Mouse (Mus musculus) CH12.LX (cell line): ENCODE results near the gene Hist1h4d. TPM values are rescaled to one million over a fixed set of nuclear protein-coding genes. Genes with fewer than 3 reads are reported as not detected.

Experiments used
- DNase-seq: peaks from one replicate; pipeline ENCODE4 v3.0.0-alpha.2; 2013; ENCODE audit errors: extremely low read depth
- H3K27ac ChIP-seq: 2 replicates; pipeline ENCODE4 v1.5.1; 2012; ENCODE audit warnings: low read depth, mild to moderate bottlenecking, control low read depth, moderate library complexity; ENCODE audit not compliant: insufficient read depth
- H3K27me3 ChIP-seq: replicated peaks from 2 replicates; pipeline ENCODE3; 2012; ENCODE audit warnings: inconsistent platforms
- H3K36me3 ChIP-seq, 2 experiments: replicated peaks in 1 of 2; 2 replicates each; pipeline versions ENCODE3 to v1.6.1; 2012; ENCODE audit warnings: inconsistent platforms in 1 of 2, low read length in 1 of 2, mild to moderate bottlenecking in 1 of 2, mixed read lengths in 1 of 2, moderate library complexity in 1 of 2; ENCODE audit not compliant: control insufficient read depth in 1 of 2, insufficient read depth in 1 of 2
- H3K4me1 ChIP-seq, 2 experiments: 2 replicates each; pipeline ENCODE4 v1.6.1; 2012; ENCODE audit warnings: inconsistent platforms in 1 of 2, moderate library complexity in 1 of 2; ENCODE audit not compliant: insufficient read depth in 2 of 2, control insufficient read depth in 1 of 2
- H3K4me2 ChIP-seq: 2 replicates; pipeline ENCODE4 v1.6.1; 2012; ENCODE audit warnings: low read depth, mild to moderate bottlenecking, control low read depth; ENCODE audit not compliant: poor library complexity, insufficient read depth, severe bottlenecking
- H3K4me3 ChIP-seq, 3 experiments: fragments of 150-350 bp in 1 of 3; sonication (generic) in 1 of 3; replicated peaks in 1 of 3; 2 replicates each; pipeline versions ENCODE3 to v1.5.1; 2011 to 2012; ENCODE audit warnings: low read depth in 2 of 3, low read length in 2 of 3, mild to moderate bottlenecking in 2 of 3, moderate library complexity in 2 of 3, control low read depth in 1 of 3, improper control_type of control experiment in 1 of 3, inconsistent platforms in 1 of 3, mixed read lengths in 1 of 3; ENCODE audit not compliant: poor library complexity in 1 of 3
- H3K79me2 ChIP-seq: replicated peaks from 2 replicates; pipeline ENCODE4 v1.6.1; 2012; ENCODE audit warnings: mild to moderate bottlenecking, moderate library complexity; ENCODE audit not compliant: control insufficient read depth, poor library complexity, insufficient read depth, severe bottlenecking; ENCODE audit errors: extremely low read depth
- H3K9ac ChIP-seq: 2 replicates; pipeline ENCODE4 v1.6.1; 2012; ENCODE audit warnings: low read depth, mild to moderate bottlenecking, control low read depth, moderate library complexity; ENCODE audit not compliant: insufficient read depth
- H3K9me3 ChIP-seq: replicated peaks from 2 replicates; pipeline ENCODE3; 2012; ENCODE audit warnings: low read length, inconsistent platforms, mixed read lengths
- BHLHE40 ChIP-seq: IDR thresholded peaks from 2 replicates; pipeline ENCODE4 v1.6.1; 2011; ENCODE audit warnings: mild to moderate bottlenecking, low read depth, low read length, improper control_type of control experiment
- CHD1 ChIP-seq: IDR thresholded peaks from 2 replicates; pipeline ENCODE4 v1.6.1; 2012; ENCODE audit warnings: low read depth, low read length, improper control_type of control experiment, inconsistent platforms
- CHD2 ChIP-seq: IDR thresholded peaks from 2 replicates; pipeline ENCODE4 v1.6.1; 2011; ENCODE audit warnings: low read length, improper control_type of control experiment
- CTCF ChIP-seq, 2 experiments: IDR thresholded peaks in 1 of 2; conservative IDR thresholded peaks in 1 of 2; 2 replicates each; pipeline ENCODE4 v1.5.1; 2011 to 2012; ENCODE audit warnings: low read depth in 2 of 2, low read length in 2 of 2, improper control_type of control experiment in 1 of 2, inconsistent platforms in 1 of 2, mild to moderate bottlenecking in 1 of 2, moderate library complexity in 1 of 2
- E2F4 ChIP-seq: IDR thresholded peaks from 2 replicates; pipeline ENCODE4 v1.6.1; 2011; ENCODE audit warnings: low read depth, low read length, improper control_type of control experiment; ENCODE audit not compliant: insufficient replicate concordance
- ELF1 ChIP-seq: IDR thresholded peaks from 2 replicates; pipeline ENCODE4 v1.6.1; 2014; ENCODE audit warnings: low read depth, mild to moderate bottlenecking, inconsistent platforms, low read length, improper control_type of control experiment
- EP300 ChIP-seq: IDR thresholded peaks from 2 replicates; pipeline ENCODE4 v1.6.1; 2011; ENCODE audit warnings: low read length, improper control_type of control experiment
- ETS1 ChIP-seq: conservative IDR thresholded peaks from 2 replicates; pipeline ENCODE4 v1.6.1; 2012; ENCODE audit warnings: low read depth, mild to moderate bottlenecking, inconsistent platforms, low read length, improper control_type of control experiment, moderate library complexity
- GABPA ChIP-seq: IDR thresholded peaks from 2 replicates; pipeline ENCODE4 v1.6.1; 2012; ENCODE audit warnings: low read depth, low read length, improper control_type of control experiment, inconsistent platforms; ENCODE audit not compliant: insufficient replicate concordance
- HCFC1 ChIP-seq: IDR thresholded peaks from 2 replicates; pipeline ENCODE4 v1.6.1; 2012; ENCODE audit warnings: low read depth, mild to moderate bottlenecking, inconsistent platforms, low read length, improper control_type of control experiment
- IRF4 ChIP-seq: IDR thresholded peaks from 2 replicates; pipeline ENCODE4 v1.6.1; 2014; ENCODE audit warnings: low read depth, mild to moderate bottlenecking, inconsistent platforms, low read length, improper control_type of control experiment
- JUN ChIP-seq: IDR thresholded peaks from 2 replicates; pipeline ENCODE4 v1.6.1; 2011; ENCODE audit warnings: low read depth, mild to moderate bottlenecking, low read length, improper control_type of control experiment, moderate library complexity; ENCODE audit not compliant: insufficient read depth
- JUND ChIP-seq: conservative IDR thresholded peaks from 2 replicates; pipeline ENCODE4 v1.6.1; 2011; ENCODE audit warnings: low read depth, low read length, improper control_type of control experiment
- KAT2A ChIP-seq: IDR thresholded peaks from 2 replicates; pipeline ENCODE4 v1.6.1; 2012; ENCODE audit warnings: low read length, improper control_type of control experiment, inconsistent platforms; ENCODE audit not compliant: insufficient replicate concordance
- MAFK ChIP-seq: IDR thresholded peaks from 2 replicates; pipeline ENCODE4 v1.6.1; 2011; ENCODE audit warnings: low read length, improper control_type of control experiment; ENCODE audit not compliant: insufficient replicate concordance
- MAX ChIP-seq: IDR thresholded peaks from 2 replicates; pipeline ENCODE4 v1.6.1; 2011; ENCODE audit warnings: low read length, improper control_type of control experiment
- MAZ ChIP-seq: IDR thresholded peaks from 2 replicates; pipeline ENCODE4 v1.6.1; 2012; ENCODE audit warnings: low read depth, mild to moderate bottlenecking, inconsistent platforms, low read length, improper control_type of control experiment, moderate library complexity
- MEF2A ChIP-seq: IDR thresholded peaks from 2 replicates; pipeline ENCODE4 v1.6.1; 2014; ENCODE audit warnings: low read depth, mild to moderate bottlenecking, inconsistent platforms, low read length, improper control_type of control experiment, borderline replicate concordance
- MXI1 ChIP-seq: IDR thresholded peaks from 2 replicates; pipeline ENCODE4 v1.6.1; 2011; ENCODE audit warnings: mild to moderate bottlenecking, low read depth, low read length, improper control_type of control experiment
- MYC ChIP-seq: IDR thresholded peaks from 2 replicates; pipeline ENCODE4 v1.6.1; 2011; ENCODE audit warnings: low read depth, mild to moderate bottlenecking, improper control_type of control experiment, low read length
- NELFE ChIP-seq: IDR thresholded peaks from 2 replicates; pipeline ENCODE4 v1.6.1; 2011; ENCODE audit warnings: low read depth, low read length, improper control_type of control experiment
- NRF1 ChIP-seq: IDR thresholded peaks from 2 replicates; pipeline ENCODE4 v1.6.1; 2014; ENCODE audit warnings: low read depth, mild to moderate bottlenecking, inconsistent platforms, low read length, improper control_type of control experiment, moderate library complexity
- PAX5 ChIP-seq: IDR thresholded peaks from 2 replicates; pipeline ENCODE4 v1.6.1; 2012; ENCODE audit warnings: low read length, inconsistent platforms, mixed read lengths
- POLR2A ChIP-seq: IDR thresholded peaks from 2 replicates; pipeline ENCODE4 v1.6.1; 2011; ENCODE audit warnings: low read depth, mild to moderate bottlenecking, improper control_type of control experiment, low read length
- POLR2AphosphoS2 ChIP-seq: IDR thresholded peaks from 2 replicates; pipeline ENCODE4 v1.6.1; 2011; ENCODE audit warnings: low read depth, low read length, improper control_type of control experiment
- RAD21 ChIP-seq: IDR thresholded peaks from 2 replicates; pipeline ENCODE4 v1.6.1; 2011; ENCODE audit warnings: low read depth, mild to moderate bottlenecking, low read length, improper control_type of control experiment, moderate library complexity
- RCOR1 ChIP-seq: conservative IDR thresholded peaks from 2 replicates; pipeline ENCODE4 v1.6.1; 2012; ENCODE audit warnings: low read depth, mild to moderate bottlenecking, inconsistent platforms, low read length, improper control_type of control experiment
- SIN3A ChIP-seq: IDR thresholded peaks from 2 replicates; pipeline ENCODE4 v1.6.1; 2012; ENCODE audit warnings: low read length, improper control_type of control experiment, inconsistent platforms
- SMC3 ChIP-seq: IDR thresholded peaks from 2 replicates; pipeline ENCODE4 v1.6.1; 2011; ENCODE audit warnings: low read depth, low read length, improper control_type of control experiment
- TBP ChIP-seq: conservative IDR thresholded peaks from 2 replicates; pipeline ENCODE4 v1.6.1; 2011; ENCODE audit warnings: low read depth, low read length, improper control_type of control experiment
- TCF12 ChIP-seq: IDR thresholded peaks from 2 replicates; pipeline ENCODE4 v1.6.1; 2014; ENCODE audit warnings: low read depth, mild to moderate bottlenecking, inconsistent platforms, low read length, improper control_type of control experiment
- UBTF ChIP-seq: IDR thresholded peaks from 2 replicates; pipeline ENCODE4 v1.6.1; 2012; ENCODE audit warnings: low read depth, mild to moderate bottlenecking, inconsistent platforms, low read length, improper control_type of control experiment, moderate library complexity
- USF1 ChIP-seq: IDR thresholded peaks from 2 replicates; pipeline ENCODE4 v1.6.1; 2014; ENCODE audit warnings: low read depth, mild to moderate bottlenecking, inconsistent platforms, low read length, improper control_type of control experiment
- USF2 ChIP-seq: conservative IDR thresholded peaks from 2 replicates; pipeline ENCODE4 v1.6.1; 2011; ENCODE audit warnings: low read depth, low read length, improper control_type of control experiment
- ZC3H11A ChIP-seq: IDR thresholded peaks from 2 replicates; pipeline ENCODE4 v1.6.1; 2012; ENCODE audit warnings: low read depth, mild to moderate bottlenecking, inconsistent platforms, low read length, improper control_type of control experiment
- ZKSCAN1 ChIP-seq: IDR thresholded peaks from 2 replicates; pipeline ENCODE4 v1.6.1; 2012; ENCODE audit warnings: low read depth, inconsistent platforms, low read length, improper control_type of control experiment, borderline replicate concordance
- ZMIZ1 ChIP-seq: IDR thresholded peaks from 2 replicates; pipeline ENCODE4 v1.6.1; 2012; ENCODE audit warnings: low read depth, mild to moderate bottlenecking, inconsistent platforms, low read length, improper control_type of control experiment
- ZNF384 ChIP-seq: IDR thresholded peaks from 2 replicates; pipeline ENCODE4 v1.6.1; 2012; ENCODE audit warnings: low read depth, low read length, improper control_type of control experiment, inconsistent platforms
- dilution Hi-C: fragments of 300-500 bp; cut with MboI; formaldehyde crosslinking; loops from 2 replicates; pipeline ENCODE4 v1.14.3; 2020; ENCODE audit warnings: low sequenced_read_pairs; ENCODE audit not compliant: extremely low pct_unique_long_range_greater_than_20kb, extremely low pct_ligation_motif_present
- in situ Hi-C: fragments of 300-500 bp; cut with MboI; formaldehyde crosslinking; loops from 3 replicates; pipeline ENCODE4 v1.14.3; 2019; ENCODE audit warnings: low sequenced_read_pairs, low pct_ligation_motif_present, low pct_unique_long_range_greater_than_20kb, mixed read lengths
- polyA plus RNA-seq: library from polyadenylated mRNA; unstranded; fragments of >175 nt; gene quantifications from 2 replicates; pipeline ENCODE4 v1.2.1, GENCODE M21; 2012; ENCODE audit warnings: low read depth; ENCODE audit not compliant: insufficient read length
- total RNA-seq, 2 experiments: library from RNA; depleted of rRNA; stranded (reverse); fragments of 300-350 nt in 1 of 2; fragments of >200 nt in 1 of 2; gene quantifications; 2 replicates each; pipeline ENCODE4 v1.2.3; 2012 to 2014

The Hist1h4d gene
- total and polyA plus RNA-seq, 3 experiments, result 6.7 to 1,831 (median 27.7) TPM

GRCm38 (mm10) chr13:23576351-23576881, 5.0 kb upstream of the Hist1h4d start:
- Histone ChIP-seq H3K4me3 (peak overlapping the region; percentile 19 to 69 (median 46)), H3K27ac (peak overlapping the region; percentile 77), H3K79me2 (no peaks in the 10 kb centered on the region), H3K27me3 (no peaks in the 10 kb centered on the region), H3K9me3 (no peaks in the 10 kb centered on the region), H3K36me3 (no peaks in the 10 kb centered on the region), H3K4me2 (peak overlapping the region; percentile 58), H3K4me1 (peaks cover 0 to 23% of the 10 kb centered on the region in 2 experiments; a peak in 2 of 4 replicates), H3K9ac (peak overlapping the region; percentile 88)
- dilution Hi-C loops (no loop called here), in situ Hi-C loops (no loop called here)
- no peak for DNase-seq
- TF ChIP-seq ZMIZ1, result peak; percentile 73; the same call in 1 of the 2 replicates
- TF ChIP-seq UBTF, result no peak
- TF ChIP-seq ZC3H11A, result no peak
- TF ChIP-seq ETS1, result no peak
- TF ChIP-seq SMC3, result no peak; the same call in 1 of the 2 replicates
- TF ChIP-seq JUND, result no peak
- peak; percentile 63 for TF ChIP-seq NELFE
- TF ChIP-seq KAT2A, result no peak
- no peak for TF ChIP-seq CTCF (conservative IDR thresholded peaks at IDR 0.05 in 1 of 2, IDR thresholded peaks at IDR 0.05 in 1 of 2; ENCODE audit: low read depth in 2 of 2, low read length in 2 of 2)
- TF ChIP-seq POLR2AphosphoS2, result peak; percentile 99
- no peak for TF ChIP-seq MAZ
- no peak for TF ChIP-seq ZNF384
- TF ChIP-seq JUN, result no peak
- TF ChIP-seq MXI1, result peak; percentile 3; the same call in 1 of the 2 replicates
- no peak for TF ChIP-seq EP300
- TF ChIP-seq MYC, result peak; percentile 27; the same call in 1 of the 2 replicates
- no peak for TF ChIP-seq RAD21
- no peak for TF ChIP-seq GABPA
- TF ChIP-seq PAX5, result no peak
- peak; percentile 69; the same call in 1 of the 2 replicates for TF ChIP-seq RCOR1
- TF ChIP-seq MEF2A, result no peak
- peak; percentile 50; the same call in 1 of the 2 replicates for TF ChIP-seq SIN3A
- TF ChIP-seq NRF1, result no peak
- TF ChIP-seq CHD2, result 0 out of 2 replicates have a peak, but pooled peaks have one; percentile 55
- no peak for TF ChIP-seq IRF4
- TF ChIP-seq TCF12, result no peak
- no peak for TF ChIP-seq USF2
- TF ChIP-seq MAFK, result no peak
- TF ChIP-seq E2F4, result no peak
- TF ChIP-seq POLR2A, result peak; percentile 75
- TF ChIP-seq TBP, result no peak
- TF ChIP-seq USF1, result no peak
- no peak for TF ChIP-seq ZKSCAN1
- peak; percentile 96 for TF ChIP-seq CHD1
- no peak for TF ChIP-seq BHLHE40
- no peak; the same call in 1 of the 2 replicates for TF ChIP-seq HCFC1
- no peak for TF ChIP-seq MAX
- no peak for TF ChIP-seq ELF1
- TF ChIP-seq, all 38 proteins: peak for 10
